Mouse (Mus musculus) lung, adult 2 months (tissue): ENCODE results near the gene Atg9a.

Source experiments
- CTCF ChIP-seq: fragments of 200-500 bp; IDR thresholded peaks from 2 replicates; pipeline ENCODE4 v1.5.1; 2011; ENCODE audit warnings: mild to moderate bottlenecking, low read length, control low read depth; ENCODE audit not compliant: insufficient read depth
- POLR2A ChIP-seq: fragments of 200-500 bp; IDR thresholded peaks from 2 replicates; pipeline ENCODE4 v1.6.1; 2011; ENCODE audit warnings: low read depth, mild to moderate bottlenecking, control low read depth, low read length, borderline replicate concordance; ENCODE audit errors: extremely low read depth

- no peak for TF ChIP-seq CTCF
- TF ChIP-seq POLR2A, result no peak
Observed at GRCm38 (mm10) chr1:75227653-75228052, 35.7 kb upstream of the Atg9a start.
